Mouse (Mus musculus): ENCODE measurements around the gene Sgpp1. TPM values are rescaled to one million over a fixed set of nuclear protein-coding genes. Genes with fewer than 3 reads are reported as not detected.

Gene Sgpp1
- total RNA-seq, 1 experiment, result 4.8 TPM

DNA sequence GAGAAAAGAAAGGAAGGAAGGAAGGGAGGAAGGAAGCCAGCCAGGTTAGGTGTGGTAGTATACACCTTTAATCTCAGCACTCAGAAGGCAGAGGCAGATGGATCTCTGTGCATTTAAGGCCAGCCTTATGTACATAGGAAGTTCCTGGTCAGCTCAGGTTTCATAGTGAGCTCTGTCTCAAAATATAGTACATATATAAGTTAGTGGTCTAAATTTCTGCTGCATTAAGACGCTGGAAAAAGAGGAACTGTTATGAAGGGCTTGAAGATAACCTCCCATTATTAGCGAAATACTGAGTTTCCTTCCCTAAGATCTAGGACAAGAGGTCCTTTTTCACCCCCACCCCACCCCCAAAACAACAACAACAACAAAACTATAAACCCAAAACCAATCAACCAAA, 20.9 kb upstream of the Sgpp1 start:
- no peak for DNase-seq (ENCODE audit: low read depth, low spot score)
- in situ Hi-C loops (cut with MboI; ENCODE audit: low sequenced_read_pairs in 2 of 2, unreplicated experiment in 2 of 2), result no loop called here
- Histone ChIP-seq H3K36me3 (ENCODE audit: control insufficient read depth, insufficient read depth, low read length, poor library complexity, severe bottlenecking) (no peaks in the 10 kb centered on the region), H3K9me3 (ENCODE audit: control insufficient read depth, insufficient read depth, low read depth, low read length) (no peaks in the 10 kb centered on the region), H3K27ac (ENCODE audit: insufficient read depth, low read depth, low read length, poor library complexity, severe bottlenecking) (no peak overlapping the region), H3K9ac (ENCODE audit: insufficient read depth, low read depth, low read length, poor library complexity, severe bottlenecking) (no peak overlapping the region), H3K4me3 (ENCODE audit: insufficient read depth in 1 of 2, low read depth in 1 of 2, low read length in 2 of 2, poor library complexity in 1 of 2, severe bottlenecking in 1 of 2) (no peak overlapping the region), H3K4me1 (ENCODE audit: control insufficient read depth in 2 of 2, insufficient read depth in 2 of 2, low read length in 2 of 2, poor library complexity in 1 of 2) (no peaks in the 10 kb centered on the region)
- TF ChIP-seq ZNF384 (IDR thresholded peaks at IDR 0.05; ENCODE audit: low read depth, low read length), result no peak
- no peak for TF ChIP-seq CHD2 (IDR thresholded peaks at IDR 0.05; ENCODE audit: low read depth, low read length)
- TF ChIP-seq ZC3H11A (IDR thresholded peaks at IDR 0.05; ENCODE audit: borderline replicate concordance, low read depth, low read length), result no peak
- no peak for TF ChIP-seq MAFK (IDR thresholded peaks at IDR 0.05; ENCODE audit: insufficient read depth, low read depth, low read length)
- TF ChIP-seq HCFC1 (IDR thresholded peaks at IDR 0.05; ENCODE audit: borderline replicate concordance, insufficient read depth, low read length), result no peak

DNA sequence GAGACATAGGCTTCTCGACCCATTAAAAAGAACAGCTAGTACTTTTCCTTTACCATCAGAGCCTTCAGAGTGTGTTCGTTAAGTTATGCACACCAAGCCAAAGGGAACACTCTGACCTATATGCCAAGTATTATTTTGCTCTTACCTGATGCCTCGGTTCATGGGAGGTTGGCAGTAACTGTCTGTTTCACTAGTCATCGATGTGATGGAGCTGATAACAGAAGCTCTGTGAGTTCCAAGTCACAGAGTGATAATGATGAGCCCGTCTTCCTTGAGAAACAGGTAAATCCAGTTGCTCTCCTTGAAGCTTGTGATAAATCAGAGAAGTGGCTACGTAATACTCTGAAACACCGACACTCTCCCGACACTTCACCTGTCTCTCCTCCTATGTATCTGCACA, 18.2 kb upstream of the Sgpp1 start:
- TF ChIP-seq ZNF384 (IDR thresholded peaks at IDR 0.05; ENCODE audit: low read depth, low read length) (no peak), ZC3H11A (IDR thresholded peaks at IDR 0.05; ENCODE audit: borderline replicate concordance, low read depth, low read length) (no peak), MAFK (IDR thresholded peaks at IDR 0.05; ENCODE audit: insufficient read depth, low read depth, low read length) (no peak), CHD2 (IDR thresholded peaks at IDR 0.05; ENCODE audit: low read depth, low read length) (no peak), HCFC1 (IDR thresholded peaks at IDR 0.05; ENCODE audit: borderline replicate concordance, insufficient read depth, low read length) (no peak)
- H3K27ac ChIP-seq (ENCODE audit: insufficient read depth, low read depth, low read length, poor library complexity, severe bottlenecking), result no peak overlapping the region
- in situ Hi-C loops (cut with MboI; ENCODE audit: low sequenced_read_pairs in 2 of 2, unreplicated experiment in 2 of 2), result no loop called here
- DNase-seq (ENCODE audit: low read depth, low spot score), result no peak
- H3K4me3 ChIP-seq (ENCODE audit: insufficient read depth in 1 of 2, low read depth in 1 of 2, low read length in 2 of 2, poor library complexity in 1 of 2, severe bottlenecking in 1 of 2), result no peak overlapping the region
- no peaks in the 10 kb centered on the region for H3K4me1 ChIP-seq (ENCODE audit: control insufficient read depth in 2 of 2, insufficient read depth in 2 of 2, low read length in 2 of 2, poor library complexity in 1 of 2)
- H3K9me3 ChIP-seq (ENCODE audit: control insufficient read depth, insufficient read depth, low read depth, low read length), result no peaks in the 10 kb centered on the region
- no peak overlapping the region for H3K9ac ChIP-seq (ENCODE audit: insufficient read depth, low read depth, low read length, poor library complexity, severe bottlenecking)
- no peaks in the 10 kb centered on the region for H3K36me3 ChIP-seq (ENCODE audit: control insufficient read depth, insufficient read depth, low read length, poor library complexity, severe bottlenecking)

DNA sequence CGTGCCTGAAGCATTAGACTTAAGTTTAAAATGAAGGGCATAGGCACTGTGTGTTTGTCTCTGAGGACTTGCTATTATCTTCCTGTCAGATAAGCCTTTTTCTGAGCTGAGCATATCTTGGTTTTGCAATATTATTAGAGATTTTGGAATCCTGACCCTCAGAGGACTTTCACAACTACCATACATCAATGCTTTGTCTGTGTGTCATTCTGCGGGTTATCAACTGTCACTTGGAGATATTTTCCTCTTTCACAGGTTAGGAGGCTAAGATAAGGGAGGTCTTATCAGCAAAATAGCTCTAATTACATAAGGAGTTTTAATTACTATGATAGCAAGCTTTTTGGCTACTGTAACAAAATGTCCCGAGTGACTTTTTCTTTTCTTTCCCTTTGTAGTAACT, 16.5 kb upstream of the Sgpp1 start:
- H3K36me3 ChIP-seq (ENCODE audit: control insufficient read depth, insufficient read depth, low read length, poor library complexity, severe bottlenecking), result no peaks in the 10 kb centered on the region
- TF ChIP-seq CHD2 (IDR thresholded peaks at IDR 0.05; ENCODE audit: low read depth, low read length), result no peak
- no peak for TF ChIP-seq ZNF384 (IDR thresholded peaks at IDR 0.05; ENCODE audit: low read depth, low read length)
- no peak for TF ChIP-seq MAFK (IDR thresholded peaks at IDR 0.05; ENCODE audit: insufficient read depth, low read depth, low read length)
- TF ChIP-seq ZC3H11A (IDR thresholded peaks at IDR 0.05; ENCODE audit: borderline replicate concordance, low read depth, low read length), result no peak
- no peak for TF ChIP-seq HCFC1 (IDR thresholded peaks at IDR 0.05; ENCODE audit: borderline replicate concordance, insufficient read depth, low read length)

DNA sequence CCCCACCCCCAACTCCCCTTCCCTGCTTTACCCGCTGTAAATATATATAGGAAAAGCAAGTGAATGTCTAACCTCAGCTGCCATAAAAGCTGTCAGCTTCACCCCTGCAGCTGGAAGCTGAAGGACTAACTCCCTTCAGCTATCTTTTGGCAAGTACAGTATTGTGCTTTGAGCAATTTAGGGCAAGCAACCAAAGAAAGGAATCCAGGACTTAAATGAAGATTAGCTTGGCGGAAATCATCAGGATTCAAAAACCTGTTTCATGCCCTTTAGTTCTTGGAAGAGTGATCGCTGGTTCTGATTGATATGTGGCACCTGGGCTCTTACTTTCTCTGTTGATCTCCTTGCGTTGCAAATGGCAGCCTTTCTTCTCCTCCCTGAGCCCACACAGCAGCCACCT, 13.0 kb upstream of the Sgpp1 start:
- TF ChIP-seq HCFC1 (IDR thresholded peaks at IDR 0.05; ENCODE audit: borderline replicate concordance, insufficient read depth, low read length), result no peak
- in situ Hi-C loops (cut with MboI; ENCODE audit: low sequenced_read_pairs in 2 of 2, unreplicated experiment in 2 of 2), result no loop called here

More for the DNA sequence above, 16.5 kb upstream of the Sgpp1 start:
- in situ Hi-C loops (cut with MboI; ENCODE audit: low sequenced_read_pairs in 2 of 2, unreplicated experiment in 2 of 2), result no loop called here
- Histone ChIP-seq H3K9me3 (ENCODE audit: control insufficient read depth, insufficient read depth, low read depth, low read length) (no peaks in the 10 kb centered on the region), H3K9ac (ENCODE audit: insufficient read depth, low read depth, low read length, poor library complexity, severe bottlenecking) (no peak overlapping the region), H3K27ac (ENCODE audit: insufficient read depth, low read depth, low read length, poor library complexity, severe bottlenecking) (no peak overlapping the region), H3K4me3 (ENCODE audit: insufficient read depth in 1 of 2, low read depth in 1 of 2, low read length in 2 of 2, poor library complexity in 1 of 2, severe bottlenecking in 1 of 2) (no peak overlapping the region), H3K4me1 (ENCODE audit: control insufficient read depth in 2 of 2, insufficient read depth in 2 of 2, low read length in 2 of 2, poor library complexity in 1 of 2) (no peaks in the 10 kb centered on the region)
- no peak for DNase-seq (ENCODE audit: low read depth, low spot score)

DNA sequence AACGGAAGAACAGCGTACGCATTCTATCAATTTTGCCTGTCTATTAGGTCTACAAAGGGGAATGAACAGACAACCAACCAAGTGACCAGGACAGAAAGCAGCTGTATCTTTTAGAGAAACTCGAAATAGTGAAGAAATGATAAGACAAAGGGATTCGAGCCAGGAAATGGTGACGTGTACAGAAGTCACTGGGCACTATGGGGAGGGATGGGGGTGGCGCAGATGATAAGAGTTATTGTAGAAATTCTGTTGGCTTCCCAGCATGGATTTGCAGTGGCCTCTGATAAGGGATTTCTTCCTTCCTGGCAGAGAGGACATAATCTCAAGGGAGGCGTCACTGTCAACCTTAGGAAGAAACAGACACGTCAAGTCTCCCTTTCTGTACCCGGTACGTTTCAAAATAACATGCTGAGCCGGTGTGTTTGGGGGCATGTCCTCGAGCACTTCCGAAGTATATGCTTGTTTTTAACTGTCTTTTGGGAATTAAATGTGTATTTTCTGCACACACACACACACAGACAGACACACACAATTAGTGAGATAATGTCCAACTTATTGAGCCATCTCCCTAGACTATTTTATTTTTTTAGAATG, 10.3 kb upstream of the Sgpp1 start:
- H3K9ac ChIP-seq (ENCODE audit: insufficient read depth, low read depth, low read length, poor library complexity, severe bottlenecking), result no peak overlapping the region
- no peaks in the 10 kb centered on the region for H3K9me3 ChIP-seq (ENCODE audit: control insufficient read depth, insufficient read depth, low read depth, low read length)
- in situ Hi-C loops (cut with MboI; ENCODE audit: low sequenced_read_pairs in 2 of 2, unreplicated experiment in 2 of 2), result no loop called here
- H3K36me3 ChIP-seq (ENCODE audit: control insufficient read depth, insufficient read depth, low read length, poor library complexity, severe bottlenecking), result no peaks in the 10 kb centered on the region
- no peak for TF ChIP-seq ZNF384 (IDR thresholded peaks at IDR 0.05; ENCODE audit: low read depth, low read length)
- no peak for TF ChIP-seq HCFC1 (IDR thresholded peaks at IDR 0.05; ENCODE audit: borderline replicate concordance, insufficient read depth, low read length)
- no peak for TF ChIP-seq MAFK (IDR thresholded peaks at IDR 0.05; ENCODE audit: insufficient read depth, low read depth, low read length)
- TF ChIP-seq ZC3H11A (IDR thresholded peaks at IDR 0.05; ENCODE audit: borderline replicate concordance, low read depth, low read length), result no peak
- no peak for TF ChIP-seq CHD2 (IDR thresholded peaks at IDR 0.05; ENCODE audit: low read depth, low read length)
- no peak for DNase-seq (ENCODE audit: low read depth, low spot score)
- H3K4me1 ChIP-seq (ENCODE audit: control insufficient read depth in 2 of 2, insufficient read depth in 2 of 2, low read length in 2 of 2, poor library complexity in 1 of 2), result no peaks in the 10 kb centered on the region
- H3K4me3 ChIP-seq (ENCODE audit: insufficient read depth in 1 of 2, low read depth in 1 of 2, low read length in 2 of 2, poor library complexity in 1 of 2, severe bottlenecking in 1 of 2), result no peak overlapping the region
- no peak overlapping the region for H3K27ac ChIP-seq (ENCODE audit: insufficient read depth, low read depth, low read length, poor library complexity, severe bottlenecking)

More for the DNA sequence above, 13.0 kb upstream of the Sgpp1 start:
- Histone ChIP-seq H3K4me1 (ENCODE audit: control insufficient read depth in 2 of 2, insufficient read depth in 2 of 2, low read length in 2 of 2, poor library complexity in 1 of 2) (no peaks in the 10 kb centered on the region), H3K36me3 (ENCODE audit: control insufficient read depth, insufficient read depth, low read length, poor library complexity, severe bottlenecking) (no peaks in the 10 kb centered on the region), H3K9ac (ENCODE audit: insufficient read depth, low read depth, low read length, poor library complexity, severe bottlenecking) (no peak overlapping the region), H3K27ac (ENCODE audit: insufficient read depth, low read depth, low read length, poor library complexity, severe bottlenecking) (no peak overlapping the region), H3K4me3 (ENCODE audit: insufficient read depth in 1 of 2, low read depth in 1 of 2, low read length in 2 of 2, poor library complexity in 1 of 2, severe bottlenecking in 1 of 2) (no peak overlapping the region), H3K9me3 (ENCODE audit: control insufficient read depth, insufficient read depth, low read depth, low read length) (no peaks in the 10 kb centered on the region)
- no peak for DNase-seq (ENCODE audit: low read depth, low spot score)

All from ES-E14 (cell line).